Mouse (Mus musculus): Measurements from ENCODE around the gene Arhgef15. TPM values are rescaled to one million over a fixed set of nuclear protein-coding genes. Genes with fewer than 3 reads are reported as not detected.
"Not testable (repeated sequence)": the region's sequence is repeated elsewhere in the genome, so short reads cannot be mapped to it uniquely, and the experiment has no call there.

Arhgef15 gene
- 9.6 and 10.3 TPM in 2 replicates for polyA plus RNA-seq (2015; fragmentation: Nextera tagmentation; extraction: Ambion mirVana)

- ATAC-seq (ENCODE audit: insufficient read depth, low FRiP score), result no peak
- Histone ChIP-seq H3K4me3 (replicated peaks; ENCODE audit: low read length) (peak within 1 kb of the TSS; percentile 21), H3K36me3 (ENCODE audit: control insufficient read depth, insufficient read depth, low read length) (no peaks in the 10 kb centered on the region), H3K9me3 (replicated peaks; ENCODE audit: control insufficient read depth, low read length) (no peaks in the 10 kb centered on the region), H3K4me1 (ENCODE audit: control insufficient read depth, insufficient read depth, low read length) (0 out of 2 replicates have a peak, but pooled peaks cover 4% of the 10 kb centered on the region), H3K27me3 (ENCODE audit: control insufficient read depth, insufficient read depth, low read length) (peaks cover 13% of the 10 kb centered on the region; the same call in 1 of the 2 replicates), H3K4me2 (ENCODE audit: low read depth, low read length) (peak within 1 kb of the TSS; percentile 7; the same call in 1 of the 2 replicates), H3K9ac (ENCODE audit: low read length) (peak within 1 kb of the TSS; percentile 32), H3K27ac (ENCODE audit: low read length) (peak within 1 kb of the TSS; percentile 34; the same call in 1 of the 2 replicates)
- WGBS, result 48% methylated on average over 8 of the region's 8 CpGs
Measured at GRCm38 (mm10) chr11:68957308-68957707, at the start of gene Arhgef15. Gene Arhgef15, minus strand, starts transcription at chr11:68957480.

GRCm38 (mm10) chr11:69006575-69006974 is 49.3 kb upstream of the Arhgef15 start:
- H3K4me1 ChIP-seq (ENCODE audit: control insufficient read depth, insufficient read depth, low read length), result peaks cover 15% of the 10 kb centered on the region
- not testable (repeated sequence) for H3K4me2 ChIP-seq (ENCODE audit: low read depth, low read length); ATAC-seq (ENCODE audit: insufficient read depth, low FRiP score); H3K27me3 ChIP-seq (ENCODE audit: control insufficient read depth, insufficient read depth, low read length); H3K27ac ChIP-seq (ENCODE audit: low read length); H3K9me3 ChIP-seq (replicated peaks; ENCODE audit: control insufficient read depth, low read length); H3K9ac ChIP-seq (ENCODE audit: low read length); H3K36me3 ChIP-seq (ENCODE audit: control insufficient read depth, insufficient read depth, low read length); H3K4me3 ChIP-seq (replicated peaks; ENCODE audit: low read length)

- Histone ChIP-seq H3K9ac (ENCODE audit: low read length) (no peak overlapping the region), H3K27ac (ENCODE audit: low read length) (no peak overlapping the region), H3K9me3 (replicated peaks; ENCODE audit: control insufficient read depth, low read length) (no peaks in the 10 kb centered on the region), H3K4me3 (replicated peaks; ENCODE audit: low read length) (no peak overlapping the region), H3K27me3 (ENCODE audit: control insufficient read depth, insufficient read depth, low read length) (no peaks in the 10 kb centered on the region), H3K36me3 (ENCODE audit: control insufficient read depth, insufficient read depth, low read length) (peaks cover 14% of the 10 kb centered on the region), H3K4me2 (ENCODE audit: low read depth, low read length) (no peak overlapping the region), H3K4me1 (ENCODE audit: control insufficient read depth, insufficient read depth, low read length) (peaks cover 9% of the 10 kb centered on the region)
- no peak for ATAC-seq (ENCODE audit: insufficient read depth, low FRiP score)
- WGBS, result 85% methylated on average over 7 of the region's 7 CpGs
Measured at GRCm38 (mm10) chr11:69005193-69005592, 47.9 kb upstream of the Arhgef15 start.

GRCm38 (mm10) chr11:69003592-69003991 is 46.3 kb upstream of the Arhgef15 start:
- H3K27me3 ChIP-seq (ENCODE audit: control insufficient read depth, insufficient read depth, low read length), result no peaks in the 10 kb centered on the region
- WGBS, result 55% methylated on average over 4 of the region's 4 CpGs
- no peak overlapping the region for H3K27ac ChIP-seq (ENCODE audit: low read length)
- H3K4me1 ChIP-seq (ENCODE audit: control insufficient read depth, insufficient read depth, low read length), result peaks cover 9% of the 10 kb centered on the region
- no peak for ATAC-seq (ENCODE audit: insufficient read depth, low FRiP score)
- H3K4me2 ChIP-seq (ENCODE audit: low read depth, low read length), result no peak overlapping the region
- H3K9ac ChIP-seq (ENCODE audit: low read length), result no peak overlapping the region
- H3K9me3 ChIP-seq (replicated peaks; ENCODE audit: control insufficient read depth, low read length), result no peaks in the 10 kb centered on the region
- peaks cover 20% of the 10 kb centered on the region for H3K36me3 ChIP-seq (ENCODE audit: control insufficient read depth, insufficient read depth, low read length)
- no peak overlapping the region for H3K4me3 ChIP-seq (replicated peaks; ENCODE audit: low read length)

- 90% methylated on average over 4 of the region's 4 CpGs for WGBS
- peaks cover 20% of the 10 kb centered on the region for H3K36me3 ChIP-seq (ENCODE audit: control insufficient read depth, insufficient read depth, low read length)
- H3K4me2 ChIP-seq (ENCODE audit: low read depth, low read length); H3K9me3 ChIP-seq (replicated peaks; ENCODE audit: control insufficient read depth, low read length); H3K9ac ChIP-seq (ENCODE audit: low read length); H3K4me1 ChIP-seq (ENCODE audit: control insufficient read depth, insufficient read depth, low read length); H3K27me3 ChIP-seq (ENCODE audit: control insufficient read depth, insufficient read depth, low read length); ATAC-seq (ENCODE audit: insufficient read depth, low FRiP score); H3K27ac ChIP-seq (ENCODE audit: low read length); H3K4me3 ChIP-seq (replicated peaks; ENCODE audit: low read length): not testable (repeated sequence)
Measured at GRCm38 (mm10) chr11:69002782-69003181, 45.5 kb upstream of the Arhgef15 start.

GRCm38 (mm10) chr11:68997080-68997479 is 39.8 kb upstream of the Arhgef15 start:
- H3K4me3 ChIP-seq (replicated peaks; ENCODE audit: low read length), result no peak overlapping the region
- H3K36me3 ChIP-seq (ENCODE audit: control insufficient read depth, insufficient read depth, low read length), result peaks cover 36% of the 10 kb centered on the region
- no peaks in the 10 kb centered on the region for H3K4me1 ChIP-seq (ENCODE audit: control insufficient read depth, insufficient read depth, low read length)
- no peaks in the 10 kb centered on the region for H3K27me3 ChIP-seq (ENCODE audit: control insufficient read depth, insufficient read depth, low read length)
- no peaks in the 10 kb centered on the region for H3K9me3 ChIP-seq (replicated peaks; ENCODE audit: control insufficient read depth, low read length)
- 85% methylated on average over 4 of the region's 4 CpGs for WGBS
- H3K27ac ChIP-seq (ENCODE audit: low read length), result no peak overlapping the region
- H3K4me2 ChIP-seq (ENCODE audit: low read depth, low read length), result no peak overlapping the region
- ATAC-seq (ENCODE audit: insufficient read depth, low FRiP score), result no peak
- H3K9ac ChIP-seq (ENCODE audit: low read length), result no peak overlapping the region

GRCm38 (mm10) chr11:68994377-68994776 is 37.1 kb upstream of the Arhgef15 start:
- Histone ChIP-seq H3K9ac (ENCODE audit: low read length) (no peak overlapping the region), H3K4me2 (ENCODE audit: low read depth, low read length) (no peak overlapping the region), H3K27ac (ENCODE audit: low read length) (no peak overlapping the region), H3K27me3 (ENCODE audit: control insufficient read depth, insufficient read depth, low read length) (no peaks in the 10 kb centered on the region), H3K9me3 (replicated peaks; ENCODE audit: control insufficient read depth, low read length) (no peaks in the 10 kb centered on the region), H3K4me3 (replicated peaks; ENCODE audit: low read length) (no peak overlapping the region), H3K36me3 (ENCODE audit: control insufficient read depth, insufficient read depth, low read length) (peaks cover 18% of the 10 kb centered on the region), H3K4me1 (ENCODE audit: control insufficient read depth, insufficient read depth, low read length) (no peaks in the 10 kb centered on the region)
- WGBS, result 96% methylated on average over 3 of the region's 3 CpGs
- no peak for ATAC-seq (ENCODE audit: insufficient read depth, low FRiP score)

GRCm38 (mm10) chr11:68993122-68993521 is 35.8 kb upstream of the Arhgef15 start:
- Histone ChIP-seq H3K9ac (ENCODE audit: low read length) (no peak overlapping the region), H3K4me1 (ENCODE audit: control insufficient read depth, insufficient read depth, low read length) (no peaks in the 10 kb centered on the region), H3K27ac (ENCODE audit: low read length) (no peak overlapping the region), H3K4me2 (ENCODE audit: low read depth, low read length) (no peak overlapping the region), H3K9me3 (replicated peaks; ENCODE audit: control insufficient read depth, low read length) (no peaks in the 10 kb centered on the region), H3K36me3 (ENCODE audit: control insufficient read depth, insufficient read depth, low read length) (peaks cover 18% of the 10 kb centered on the region), H3K27me3 (ENCODE audit: control insufficient read depth, insufficient read depth, low read length) (no peaks in the 10 kb centered on the region), H3K4me3 (replicated peaks; ENCODE audit: low read length) (no peak overlapping the region)
- ATAC-seq (ENCODE audit: insufficient read depth, low FRiP score), result no peak
- WGBS, result 85% methylated on average over 7 of the region's 7 CpGs

- no peak overlapping the region for H3K4me2 ChIP-seq (ENCODE audit: low read depth, low read length)
- H3K36me3 ChIP-seq (ENCODE audit: control insufficient read depth, insufficient read depth, low read length), result peaks cover 5% of the 10 kb centered on the region; the same call in 1 of the 2 replicates
- no peak overlapping the region for H3K4me3 ChIP-seq (replicated peaks; ENCODE audit: low read length)
- no peaks in the 10 kb centered on the region for H3K27me3 ChIP-seq (ENCODE audit: control insufficient read depth, insufficient read depth, low read length)
- no peaks in the 10 kb centered on the region for H3K9me3 ChIP-seq (replicated peaks; ENCODE audit: control insufficient read depth, low read length)
- no peak overlapping the region for H3K9ac ChIP-seq (ENCODE audit: low read length)
- H3K27ac ChIP-seq (ENCODE audit: low read length), result no peak overlapping the region
- WGBS, result 95% methylated on average over 17 of the region's 17 CpGs
- H3K4me1 ChIP-seq (ENCODE audit: control insufficient read depth, insufficient read depth, low read length), result no peaks in the 10 kb centered on the region
- no peak for ATAC-seq (ENCODE audit: insufficient read depth, low FRiP score)
Measured at GRCm38 (mm10) chr11:68988341-68988740, 31.1 kb upstream of the Arhgef15 start.
